Mouse (Mus musculus) MEL (cell line): ENCODE data around the gene Gpr61. TPM values are rescaled to one million over a fixed set of nuclear protein-coding genes. Genes with fewer than 3 reads are reported as not detected.

Experiments
- DNase-seq: peaks from one replicate; pipeline ENCODE4 v3.0.0; 2011; ENCODE audit warnings: low read depth, low spot score
- H3K27ac ChIP-seq: 2 replicates; pipeline ENCODE4 v1.5.1; 2012; ENCODE audit warnings: low read depth, mild to moderate bottlenecking, control low read depth, low read length, moderate library complexity; ENCODE audit not compliant: control insufficient read depth
- H3K27me3 ChIP-seq, 2 experiments: fragments of 150-350 bp in 1 of 2; sonication (generic) in 1 of 2; 2 replicates each; pipeline ENCODE4 v1.6.1; 2012; ENCODE audit warnings: low read length in 2 of 2, mild to moderate bottlenecking in 2 of 2, improper control_type of control experiment in 1 of 2, moderate library complexity in 1 of 2; ENCODE audit not compliant: insufficient read depth in 2 of 2, control insufficient read depth in 1 of 2
- H3K36me3 ChIP-seq, 2 experiments: 2 replicates each; pipeline ENCODE4 v1.6.1; 2012 to 2014; ENCODE audit warnings: low read length in 2 of 2, improper control_type of control experiment in 1 of 2, inconsistent platforms in 1 of 2, mild to moderate bottlenecking in 1 of 2; ENCODE audit not compliant: insufficient read depth in 2 of 2, control insufficient read depth in 1 of 2
- H3K4me1 ChIP-seq, 2 experiments: fragments of 150-350 bp in 1 of 2; sonication (generic) in 1 of 2; 2 replicates each; pipeline ENCODE4 v1.6.1; 2012; ENCODE audit warnings: low read length in 2 of 2, improper control_type of control experiment in 1 of 2, mild to moderate bottlenecking in 1 of 2; ENCODE audit not compliant: insufficient read depth in 2 of 2, control insufficient read depth in 1 of 2
- H3K4me3 ChIP-seq, 2 experiments: fragments of 150-350 bp in 1 of 2; sonication (generic) in 1 of 2; 2 replicates each; pipeline ENCODE4 v1.5.1; 2012; ENCODE audit warnings: low read depth in 2 of 2, low read length in 2 of 2, mild to moderate bottlenecking in 2 of 2, moderate library complexity in 2 of 2, control low read depth in 1 of 2, improper control_type of control experiment in 1 of 2; ENCODE audit not compliant: control insufficient read depth in 1 of 2, insufficient read depth in 1 of 2
- H3K79me2 ChIP-seq: 2 replicates; pipeline ENCODE4 v1.6.1; 2012; ENCODE audit warnings: mild to moderate bottlenecking, low read length, moderate library complexity; ENCODE audit not compliant: control insufficient read depth, poor library complexity, insufficient read depth
- H3K9ac ChIP-seq: 2 replicates; pipeline ENCODE4 v1.6.1; 2012; ENCODE audit warnings: low read depth, mild to moderate bottlenecking, control low read depth, low read length, moderate library complexity; ENCODE audit not compliant: control insufficient read depth, poor library complexity, severe bottlenecking
- H3K9me3 ChIP-seq: fragments of 150-350 bp; sonication (generic); replicated peaks from 2 replicates; pipeline ENCODE4 v1.6.1; 2012; ENCODE audit warnings: mild to moderate bottlenecking, low read length, improper control_type of control experiment, moderate library complexity; ENCODE audit not compliant: insufficient read depth
- CHD1 ChIP-seq: IDR thresholded peaks from 2 replicates; pipeline ENCODE4 v1.6.1; 2012; ENCODE audit warnings: low read depth, mild to moderate bottlenecking, inconsistent platforms, low read length, improper control_type of control experiment
- CHD2 ChIP-seq: IDR thresholded peaks from 2 replicates; pipeline ENCODE4 v1.6.1; 2011; ENCODE audit warnings: low read length, improper control_type of control experiment
- CTCF ChIP-seq, 3 experiments: IDR thresholded peaks in 2 of 3; conservative IDR thresholded peaks in 1 of 3; 2 replicates each; pipeline ENCODE4 v1.5.1; 2011 to 2012; ENCODE audit warnings: low read length in 3 of 3, low read depth in 2 of 3, mild to moderate bottlenecking in 2 of 3, improper control_type of control experiment in 1 of 3, inconsistent platforms in 1 of 3, mixed read lengths in 1 of 3, moderate library complexity in 1 of 3; ENCODE audit not compliant: control insufficient read depth in 1 of 3, insufficient read depth in 1 of 3, poor library complexity in 1 of 3, severe bottlenecking in 1 of 3
- E2F4 ChIP-seq: IDR thresholded peaks from 2 replicates; pipeline ENCODE4 v1.6.1; 2011; ENCODE audit warnings: low read depth, low read length, improper control_type of control experiment, borderline replicate concordance
- GATA1 ChIP-seq: IDR thresholded peaks from 2 replicates; pipeline ENCODE4 v1.6.1; 2011; ENCODE audit warnings: low read depth, low read length, improper control_type of control experiment
- HCFC1 ChIP-seq: IDR thresholded peaks from 2 replicates; pipeline ENCODE4 v1.6.1; 2012; ENCODE audit warnings: low read depth, mild to moderate bottlenecking, inconsistent platforms, low read length, improper control_type of control experiment, moderate library complexity
- KAT2A ChIP-seq: conservative IDR thresholded peaks from 2 replicates; pipeline ENCODE4 v1.6.1; 2012; ENCODE audit warnings: low read depth, low read length, improper control_type of control experiment, inconsistent platforms
- MYC ChIP-seq: IDR thresholded peaks from 2 replicates; pipeline ENCODE4 v1.6.1; 2011; ENCODE audit warnings: low read depth, mild to moderate bottlenecking, low read length, improper control_type of control experiment, moderate library complexity
- NRF1 ChIP-seq: IDR thresholded peaks from 2 replicates; pipeline ENCODE4 v1.6.1; 2014; ENCODE audit warnings: low read depth, mild to moderate bottlenecking, inconsistent platforms, low read length, improper control_type of control experiment, moderate library complexity; ENCODE audit not compliant: poor library complexity, insufficient read depth, severe bottlenecking
- POLR2AphosphoS5 ChIP-seq: IDR thresholded peaks from 2 replicates; pipeline ENCODE4 v1.6.1; 2012; ENCODE audit warnings: low read depth, borderline replicate concordance, mild to moderate bottlenecking, inconsistent platforms, low read length, moderate library complexity, mixed read lengths
- SIN3A ChIP-seq: IDR thresholded peaks from 2 replicates; pipeline ENCODE4 v1.6.1; 2012; ENCODE audit warnings: low read length, improper control_type of control experiment, inconsistent platforms
- TAL1 ChIP-seq: IDR thresholded peaks from 2 replicates; pipeline ENCODE4 v1.6.1; 2012; ENCODE audit warnings: mild to moderate bottlenecking, inconsistent platforms, low read length, moderate library complexity, mixed read lengths
- TBP ChIP-seq: IDR thresholded peaks from 2 replicates; pipeline ENCODE4 v1.8.0; 2011; ENCODE audit warnings: low read depth, low read length, improper control_type of control experiment
- UBTF ChIP-seq: IDR thresholded peaks from 2 replicates; pipeline ENCODE4 v1.6.1; 2012; ENCODE audit warnings: low read depth, mild to moderate bottlenecking, inconsistent platforms, low read length, improper control_type of control experiment, moderate library complexity, borderline replicate concordance; ENCODE audit not compliant: insufficient read depth
- ZKSCAN1 ChIP-seq: IDR thresholded peaks from 2 replicates; pipeline ENCODE4 v1.6.1; 2012; ENCODE audit warnings: low read depth, mild to moderate bottlenecking, inconsistent platforms, low read length, improper control_type of control experiment, moderate library complexity
- ZMIZ1 ChIP-seq: IDR thresholded peaks from 2 replicates; pipeline ENCODE4 v1.6.1; 2012; ENCODE audit warnings: low read depth, mild to moderate bottlenecking, inconsistent platforms, low read length, improper control_type of control experiment, moderate library complexity
- polyA plus RNA-seq, 2 experiments: library from polyadenylated mRNA; stranded (reverse) in 1 of 2; unstranded in 1 of 2; fragments of >175 nt in 1 of 2; fragments of >200 nt in 1 of 2; gene quantifications; 2 replicates each; pipeline versions ENCODE4 v1.2.1 to v1.2.4; 2012; ENCODE audit warnings: low replicate concordance in 2 of 2, low read depth in 1 of 2; ENCODE audit not compliant: insufficient read length in 2 of 2, insufficient read depth in 1 of 2, missing spikeins in 1 of 2
- total RNA-seq: library from RNA; depleted of rRNA; stranded (reverse); fragments of 300-350 nt; gene quantifications from 2 replicates; pipeline ENCODE4 v1.2.3, GENCODE M21; 2012; rRNA removed

Gpr61 gene
- total RNA-seq (0.04 and 0.07 TPM in 2 replicates), polyA plus RNA-seq (under 1 TPM in 1 of 2 experiments, not detected in 1; 0.07 TPM)

GRCm38 (mm10) chr3:108154656-108155055 lies at the start of gene Gpr61:
Gene Gpr61, minus strand, starts transcription at chr3:108154882.
- Histone ChIP-seq H3K9ac (no peak within 1 kb of the TSS), H3K4me1 (no peaks in the 10 kb centered on the region), H3K27me3 (peaks cover 2 to 7% of the 10 kb centered on the region in 2 experiments; a peak in 3 of 4 replicates), H3K27ac (no peak within 1 kb of the TSS), H3K9me3 (no peaks in the 10 kb centered on the region), H3K79me2 (no peaks in the 10 kb centered on the region), H3K36me3 (no peaks in the 10 kb centered on the region), H3K4me3 (no peak within 1 kb of the TSS)
- no peak for DNase-seq
- no peak for TF ChIP-seq NRF1
- no peak for TF ChIP-seq GATA1
- no peak for TF ChIP-seq POLR2AphosphoS5
- no peak for TF ChIP-seq ZKSCAN1
- no peak for TF ChIP-seq TAL1
- no peak for TF ChIP-seq KAT2A
- TF ChIP-seq CHD2: no peak
- no peak for TF ChIP-seq HCFC1
- TF ChIP-seq SIN3A: no peak
- no peak for TF ChIP-seq CHD1
- TF ChIP-seq UBTF: no peak
- TF ChIP-seq TBP: no peak
- TF ChIP-seq CTCF (IDR thresholded peaks at IDR 0.05 in 2 of 3, conservative IDR thresholded peaks at IDR 0.05 in 1 of 3; ENCODE audit: control insufficient read depth in 1 of 3, insufficient read depth in 1 of 3, low read depth in 2 of 3, low read length in 3 of 3, poor library complexity in 1 of 3, severe bottlenecking in 1 of 3): no peak

GRCm38 (mm10) chr3:108204470-108204869 lies 49.8 kb upstream of the Gpr61 start:
- Histone ChIP-seq H3K36me3 (peaks cover 0 to 11% of the 10 kb centered on the region in 2 experiments; a peak in 2 of 4 replicates), H3K9me3 (no peaks in the 10 kb centered on the region), H3K4me1 (peaks cover 0 to 11% of the 10 kb centered on the region in 2 experiments; a peak in 2 of 4 replicates), H3K79me2 (peaks cover 1% of the 10 kb centered on the region)
- DNase-seq: no peak
- TF ChIP-seq UBTF (no peak), ZKSCAN1 (no peak), E2F4 (no peak), ZMIZ1 (no peak), MYC (no peak)
- TF ChIP-seq, all 39 proteins: peak for 0
- H3K27me3 ChIP-seq: no peaks in the 10 kb centered on the region
- H3K4me3 ChIP-seq: no peak overlapping the region
- H3K9ac ChIP-seq: no peak overlapping the region
- no peak overlapping the region for H3K27ac ChIP-seq
